ENCODE assay signal across 24 mouse cellular contexts in genomic region chr6:128964519-128964918, GRCm38 (mm10). TPM values are rescaled to one million over a fixed set of nuclear protein-coding genes. Genes with fewer than 3 reads are reported as not detected.
A peak's percentile ranks its signal among the peaks of the same experiment; 100 is the strongest.
DNase-seq lines count a peak whose midpoint lies in the region; ATAC-seq and TF ChIP-seq lines count a peak whose summit lies in the region.
"Had no signal": no experiment of that assay in that cellular context is flagged by ENCODE, and none has a peak within 500 bp of the region (broad histone marks: within the 10 kb centered on the region; RNA-seq: fewer than 3 reads in every experiment).

No protein-coding gene starts in this region.

- peak; percentile 8 for DNase-seq in CD4-positive helper T cell, adult 2 months (ENCODE audit: low read depth, low spot score)
- DNase-seq in CH12.LX (ENCODE audit: extremely low read depth) = no peak
- DNase-seq in induced T-regulatory cell, adult 2 months (ENCODE audit: low read depth) = peak; percentile 24
- DNase-seq in splenic B cell, adult 2 months (ENCODE audit: low read depth, low spot score) = peak; percentile 26
- no peak for DNase-seq in spleen, postnatal 4 days (ENCODE audit: low spot score in 2 of 2)
- DNase-seq in midbrain, postnatal 0 days (ENCODE audit: low spot score) = no peak
- no peak for DNase-seq in urinary bladder, adult 2 months (ENCODE audit: low spot score)
- DNase-seq: adrenal gland, adult 8-10 months; adrenal gland, postnatal 14 days; adrenal gland, postnatal 36 days; B cell, adult 2 months; cerebellum, adult 11-12 months; cerebellum, adult 2 months; cerebellum, adult 9-10 months; cerebellum, postnatal 10 days; cerebellum, postnatal 25 days; forebrain, postnatal 0 days had no signal

- H3K36me3 ChIP-seq in CH12.LX (replicated peaks in 1 of 2; ENCODE audit: control insufficient read depth in 1 of 2, insufficient read depth in 1 of 2, low read length in 1 of 2) = peaks cover 53 to 70% of the 10 kb centered on the region in 2 experiments
- peaks cover 8% of the 10 kb centered on the region for H3K36me3 ChIP-seq in splenic B cell, adult 2 months (ENCODE audit: control insufficient read depth, insufficient read depth, low read length, poor library complexity, severe bottlenecking)
- no peaks in the 10 kb centered on the region for H3K36me3 ChIP-seq in midbrain, postnatal 0 days (ENCODE audit: insufficient read depth, low read length)
- H3K36me3 ChIP-seq: embryonic facial prominence, embryonic 10.5 days; embryonic facial prominence, embryonic 12.5 days; forebrain, embryonic 15.5 days had no signal

- in situ Hi-C loops in CH12.LX (cut with MboI; ENCODE audit: low pct_ligation_motif_present, low pct_unique_long_range_greater_than_20kb, low sequenced_read_pairs) = no loop called here

- no peaks in the 10 kb centered on the region for H3K27me3 ChIP-seq in CH12.LX (replicated peaks)
- no peaks in the 10 kb centered on the region for H3K27me3 ChIP-seq in splenic B cell, adult 2 months (ENCODE audit: control insufficient read depth, insufficient read depth, low read length, poor library complexity, severe bottlenecking)
- no peaks in the 10 kb centered on the region for H3K27me3 ChIP-seq in midbrain, postnatal 0 days (ENCODE audit: insufficient read depth, low read length)
- H3K27me3 ChIP-seq: embryonic facial prominence, embryonic 12.5 days; forebrain, embryonic 13.5 days; forebrain, embryonic 15.5 days had no signal

- no peak for ATAC-seq in midbrain, postnatal 0 days (ENCODE audit: low FRiP score)
- ATAC-seq: forebrain, embryonic 13.5 days; forebrain, embryonic 15.5 days; forebrain, postnatal 0 days had no signal

- peak overlapping the region; percentile 21; the same call in 1 of the 2 replicates for H3K4me2 ChIP-seq in CH12.LX (ENCODE audit: insufficient read depth, low read depth, poor library complexity, severe bottlenecking)
- no peak overlapping the region for H3K4me2 ChIP-seq in midbrain, postnatal 0 days (ENCODE audit: low read depth, low read length, poor library complexity, severe bottlenecking)
- H3K4me2 ChIP-seq: embryonic facial prominence, embryonic 12.5 days; forebrain, embryonic 13.5 days; forebrain, embryonic 15.5 days had no signal

- no peak for TF ChIP-seq CTCF in CH12.LX (conservative IDR thresholded peaks at IDR 0.05 in 1 of 2, IDR thresholded peaks at IDR 0.05 in 1 of 2; ENCODE audit: low read depth in 2 of 2, low read length in 2 of 2)
- no peak for TF ChIP-seq CTCF in midbrain, postnatal 0 days (IDR thresholded peaks at IDR 0.05)

- peaks cover 78% of the 10 kb centered on the region for H3K79me2 ChIP-seq in CH12.LX (replicated peaks; ENCODE audit: control insufficient read depth, extremely low read depth, insufficient read depth, poor library complexity, severe bottlenecking)

- H3K4me1 ChIP-seq in CH12.LX (ENCODE audit: control insufficient read depth in 1 of 2, insufficient read depth in 2 of 2) = peaks cover 2 to 42% of the 10 kb centered on the region in 2 experiments; a peak in 1 of 4 replicates
- H3K4me1 ChIP-seq in midbrain, postnatal 0 days (ENCODE audit: insufficient read depth, low read length) = no peaks in the 10 kb centered on the region
- H3K4me1 ChIP-seq: embryonic facial prominence, embryonic 10.5 days; embryonic facial prominence, embryonic 12.5 days; forebrain, embryonic 13.5 days; forebrain, embryonic 15.5 days had no signal

- H3K27ac ChIP-seq in CH12.LX (ENCODE audit: insufficient read depth, low read depth) = no peak overlapping the region
- H3K27ac ChIP-seq in midbrain, postnatal 0 days (ENCODE audit: low read depth, low read length) = no peak overlapping the region
- H3K27ac ChIP-seq: embryonic facial prominence, embryonic 10.5 days; embryonic facial prominence, embryonic 12.5 days; forebrain, embryonic 13.5 days; forebrain, embryonic 15.5 days had no signal

- H3K4me3 ChIP-seq in CH12.LX (replicated peaks in 1 of 3; ENCODE audit: low read depth in 2 of 3, low read length in 2 of 3, poor library complexity in 1 of 3) = no peak overlapping the region
- no peak overlapping the region for H3K4me3 ChIP-seq in midbrain, postnatal 0 days (ENCODE audit: low read depth, low read length)
- H3K4me3 ChIP-seq: embryonic facial prominence, embryonic 10.5 days; embryonic facial prominence, embryonic 12.5 days; forebrain, embryonic 13.5 days; forebrain, embryonic 15.5 days had no signal

- no peak for TF ChIP-seq EP300 in CH12.LX (IDR thresholded peaks at IDR 0.05; ENCODE audit: low read length)

- no peak for TF ChIP-seq POLR2A in CH12.LX (IDR thresholded peaks at IDR 0.05; ENCODE audit: low read depth, low read length)

- dilution Hi-C loops in CH12.LX (cut with MboI; ENCODE audit: extremely low pct_ligation_motif_present, extremely low pct_unique_long_range_greater_than_20kb, low sequenced_read_pairs) = no loop called here

- no peak for TF ChIP-seq RAD21 in CH12.LX (IDR thresholded peaks at IDR 0.05; ENCODE audit: low read depth, low read length)

- peaks cover 25% of the 10 kb centered on the region for H3K9me3 ChIP-seq in CH12.LX (replicated peaks; ENCODE audit: low read length)
- H3K9me3 ChIP-seq in midbrain, postnatal 0 days (ENCODE audit: low read length) = no peaks in the 10 kb centered on the region
- H3K9me3 ChIP-seq: embryonic facial prominence, embryonic 10.5 days; embryonic facial prominence, embryonic 12.5 days; forebrain, embryonic 13.5 days; forebrain, embryonic 15.5 days had no signal

- H3K9ac ChIP-seq in CH12.LX (ENCODE audit: insufficient read depth, low read depth) = no peak overlapping the region
- no peak overlapping the region for H3K9ac ChIP-seq in midbrain, postnatal 0 days (replicated peaks; ENCODE audit: low read length, poor library complexity, severe bottlenecking)
- H3K9ac ChIP-seq: embryonic facial prominence, embryonic 12.5 days; forebrain, embryonic 13.5 days; forebrain, embryonic 15.5 days; forebrain, postnatal 0 days had no signal

TF ChIP-seq in CH12.LX, 34 proteins besides CTCF, POLR2A, EP300 and RAD21:
- TF ChIP-seq POLR2AphosphoS2 (IDR thresholded peaks at IDR 0.05; ENCODE audit: low read depth, low read length) = 0 out of 2 replicates have a peak, but pooled peaks have one; percentile 8
- no peak for TF ChIP-seq KAT2A (IDR thresholded peaks at IDR 0.05; ENCODE audit: insufficient replicate concordance, low read length)
- no peak for TF ChIP-seq HCFC1 (IDR thresholded peaks at IDR 0.05; ENCODE audit: low read depth, low read length)
- no peak for TF ChIP-seq MYC (IDR thresholded peaks at IDR 0.05; ENCODE audit: low read depth, low read length)
- no peak for TF ChIP-seq ETS1 (conservative IDR thresholded peaks at IDR 0.05; ENCODE audit: low read depth, low read length)

RNA-seq across cellular contexts. Expression of gene Clec2g, which starts 30.3 kb away (rescaled TPM):
- 66.5 and 91.7 TPM in 2 replicates for total RNA-seq in CH12.LX (2012; rRNA removed)
- total RNA-seq in CH12.LX (2014; rRNA removed) = 142 and 169 TPM in 2 replicates
- 78.9 and 82.0 TPM in 2 replicates for polyA plus RNA-seq in CH12.LX (2012; ENCODE audit: insufficient read length, low read depth)
- not detected in 2 replicates for total RNA-seq in midbrain, postnatal 0 days (2014; rRNA removed)
- not detected in 2 replicates for polyA plus RNA-seq in midbrain, postnatal 0 days (2015; fragmentation: Nextera tagmentation; extraction: Ambion mirVana)
- polyA plus RNA-seq in urinary bladder, adult 2 months (2012; rRNA removed) = 0.03 and 0.15 TPM in 2 replicates
- total RNA-seq: forebrain, postnatal 0 days; MEL had no signal
- polyA plus RNA-seq: cerebellum, adult 2 months; cortical plate, adult 2 months; embryonic facial prominence, embryonic 10.5 days; embryonic facial prominence, embryonic 12.5 days; forebrain, embryonic 11.5 days; forebrain, embryonic 13.5 days; forebrain, embryonic 15.5 days; forebrain, postnatal 0 days had no signal

Comparison
In these comparisons a context has a peak if more than half of its experiments do, and no peak if none do; other contexts are left out.
1. DNase-seq: peak in CD4-positive helper T cell, adult 2 months (single experiment), induced T-regulatory cell, adult 2 months (single experiment) and splenic B cell, adult 2 months (single experiment); none in CH12.LX (single experiment), spleen, postnatal 4 days (0 of 2), midbrain, postnatal 0 days (single experiment) and urinary bladder, adult 2 months (single experiment).
2. RNA of gene Clec2g, which starts 30.3 kb away (polyA plus RNA-seq): 78.9 to 82.0 TPM in CH12.LX; 0.03 to 0.15 TPM in urinary bladder, adult 2 months and not detected in midbrain, postnatal 0 days; every median in the first group is over 10 times any median in the second.